Mouse (Mus musculus) G1E (cell line): ENCODE data around the gene Cmip.

ENCODE experiments used
- CTCF ChIP-seq: IDR thresholded peaks from 2 replicates; pipeline ENCODE4 v1.5.1; 2012; ENCODE audit warnings: low read depth, low read length, inconsistent platforms, mixed read lengths
- GATA1 ChIP-seq: IDR thresholded peaks from 2 replicates; pipeline ENCODE4 v1.6.1; 2012; ENCODE audit warnings: borderline replicate concordance, low read length, inconsistent platforms, mixed read lengths
- POLR2AphosphoS5 ChIP-seq: IDR thresholded peaks from 2 replicates; pipeline ENCODE4 v1.6.1; 2012; ENCODE audit warnings: low read depth, low read length, inconsistent platforms; ENCODE audit not compliant: insufficient replicate concordance

DNA sequence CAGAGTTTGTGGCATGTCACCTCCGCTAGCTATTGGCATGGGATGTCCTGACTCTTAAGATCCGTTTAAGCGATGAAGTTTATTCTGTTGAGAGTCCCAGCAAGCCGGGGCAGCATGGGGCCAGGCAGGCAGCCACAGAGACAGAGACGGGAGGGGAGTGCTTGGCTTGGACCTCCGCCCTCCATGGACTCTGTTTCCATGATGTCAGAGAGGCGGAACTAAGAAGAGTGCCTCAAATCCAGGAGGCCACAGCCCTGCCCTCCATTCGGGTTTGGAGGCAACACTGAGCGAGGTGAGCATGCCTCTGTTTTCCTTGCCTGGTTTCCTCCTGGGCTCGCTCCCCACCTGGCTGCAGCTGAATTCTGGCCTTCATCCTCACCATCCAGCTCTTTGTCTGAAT lies 153.5 kb downstream of the Cmip start:
- no peak for TF ChIP-seq CTCF
- no peak for TF ChIP-seq GATA1
- no peak for TF ChIP-seq POLR2AphosphoS5
